Comparison of ENCODE assay signal across 8 mouse cellular contexts in genomic region chr11:77984836-77985231, GRCm38 (mm10). TPM values are rescaled to one million over a fixed set of nuclear protein-coding genes. Genes with fewer than 3 reads are reported as not detected.
DNase-seq lines count a peak whose midpoint lies in the region; ATAC-seq and TF ChIP-seq lines count a peak whose summit lies in the region.
"Had no signal": no experiment of that assay in that cellular context is flagged by ENCODE, and none has a peak within 500 bp of the region (broad histone marks: within the 10 kb centered on the region; RNA-seq: fewer than 3 reads in every experiment).

No protein-coding gene starts in this region.

- H3K36me3 ChIP-seq in ES-E14 (ENCODE audit: control insufficient read depth, insufficient read depth, low read length, poor library complexity, severe bottlenecking): peaks cover 11% of the 10 kb centered on the region
- peaks cover 25% of the 10 kb centered on the region for H3K36me3 ChIP-seq in embryonic facial prominence, embryonic 12.5 days
- peaks cover 10% of the 10 kb centered on the region for H3K36me3 ChIP-seq in stomach, embryonic 16.5 days (ENCODE audit: control insufficient read depth, insufficient read depth, low read length)

- WGBS in embryonic facial prominence, embryonic 12.5 days: under 1% methylated on average over 13 of the region's 13 CpGs
- whole genome bisulfite sequencing in stomach, embryonic 16.5 days: under 1% methylated on average over 13 of the region's 13 CpGs

- peak overlapping the region; percentile 96; the same call in 1 of the 2 replicates for H3K27ac ChIP-seq in ES-E14 (ENCODE audit: insufficient read depth, low read depth, low read length, poor library complexity, severe bottlenecking)
- H3K27ac ChIP-seq in embryonic facial prominence, embryonic 12.5 days: peak overlapping the region; percentile 97
- peak overlapping the region; percentile 96 for H3K27ac ChIP-seq in stomach, embryonic 16.5 days (ENCODE audit: low read length)

- H3K27me3 ChIP-seq in embryonic facial prominence, embryonic 12.5 days: no peaks in the 10 kb centered on the region
- H3K27me3 ChIP-seq in stomach, embryonic 16.5 days (ENCODE audit: control insufficient read depth, insufficient read depth, low read length): no peaks in the 10 kb centered on the region

- no peaks in the 10 kb centered on the region for H3K9me3 ChIP-seq in ES-E14 (ENCODE audit: control insufficient read depth, insufficient read depth, low read depth, low read length)
- no peaks in the 10 kb centered on the region for H3K9me3 ChIP-seq in embryonic facial prominence, embryonic 12.5 days
- no peaks in the 10 kb centered on the region for H3K9me3 ChIP-seq in stomach, embryonic 16.5 days (replicated peaks; ENCODE audit: control insufficient read depth, low read length)

- H3K9ac ChIP-seq in ES-E14 (ENCODE audit: insufficient read depth, low read depth, low read length, poor library complexity, severe bottlenecking): peak overlapping the region; percentile 90; the same call in 1 of the 2 replicates
- H3K9ac ChIP-seq in embryonic facial prominence, embryonic 12.5 days: peak overlapping the region; percentile 99
- peak overlapping the region; percentile 100 for H3K9ac ChIP-seq in stomach, embryonic 16.5 days (ENCODE audit: low read length)

- no peak for ATAC-seq in embryonic facial prominence, embryonic 12.5 days (ENCODE audit: insufficient number of reproducible peaks, insufficient read depth, low FRiP score, low TSS enrichment)
- ATAC-seq in stomach, embryonic 16.5 days (ENCODE audit: insufficient read depth, low FRiP score): no peak

- H3K4me3 ChIP-seq in ES-E14 (ENCODE audit: insufficient read depth in 1 of 2, low read depth in 1 of 2, low read length in 2 of 2, poor library complexity in 1 of 2, severe bottlenecking in 1 of 2): peak overlapping the region; percentile 70 to 88
- peak overlapping the region; percentile 100 for H3K4me3 ChIP-seq in embryonic facial prominence, embryonic 12.5 days
- H3K4me3 ChIP-seq in stomach, embryonic 16.5 days (replicated peaks; ENCODE audit: low read length): peak overlapping the region; percentile 100

- intact Hi-C loops in heart, postnatal 10 days (cut with DNase I): loop anchor here (5.0 kb wide), 1 partner anchor 192 kb away; the partner anchor contains the start of genes Nek8 and Tlcd1

- H3K4me2 ChIP-seq in embryonic facial prominence, embryonic 12.5 days (replicated peaks): peak overlapping the region; percentile 70
- H3K4me2 ChIP-seq in stomach, embryonic 16.5 days (ENCODE audit: low read depth, low read length): peak overlapping the region; percentile 91

- DNase-seq in ES-E14 (ENCODE audit: low read depth, low spot score): peak; percentile 56
- peak; percentile 71 for DNase-seq in adipocyte (ENCODE audit: low spot score)
- peak; percentile 68 for DNase-seq in heart, postnatal 10 days
- peak; percentile 66 to 75 for DNase-seq in kidney, postnatal 4 days
- DNase-seq in lung, postnatal 36 days: peak; percentile 47

- in situ Hi-C loops in ES-E14 (cut with MboI; ENCODE audit: low sequenced_read_pairs in 2 of 2, unreplicated experiment in 2 of 2): no loop called here

- peaks cover 2 to 5% of the 10 kb centered on the region in 2 experiments; a peak in 3 of 4 replicates for H3K4me1 ChIP-seq in ES-E14 (ENCODE audit: control insufficient read depth in 2 of 2, insufficient read depth in 2 of 2, low read length in 2 of 2, poor library complexity in 1 of 2)
- 0 out of 2 replicates have a peak, but pooled peaks cover 8% of the 10 kb centered on the region for H3K4me1 ChIP-seq in embryonic facial prominence, embryonic 12.5 days
- peaks cover 15% of the 10 kb centered on the region for H3K4me1 ChIP-seq in stomach, embryonic 16.5 days (ENCODE audit: control insufficient read depth, insufficient read depth, low read length)

TF ChIP-seq in ES-E14, 5 proteins besides CTCF, POLR2A, EP300 and RAD21:
- no peak for TF ChIP-seq ZC3H11A (IDR thresholded peaks at IDR 0.05; ENCODE audit: borderline replicate concordance, low read depth, low read length)
- TF ChIP-seq HCFC1 (IDR thresholded peaks at IDR 0.05; ENCODE audit: borderline replicate concordance, insufficient read depth, low read length): no peak
- TF ChIP-seq CHD2 (IDR thresholded peaks at IDR 0.05; ENCODE audit: low read depth, low read length): no peak
- TF ChIP-seq ZNF384 (IDR thresholded peaks at IDR 0.05; ENCODE audit: low read depth, low read length): no peak
- TF ChIP-seq MAFK (IDR thresholded peaks at IDR 0.05; ENCODE audit: insufficient read depth, low read depth, low read length): no peak

RNA-seq across cellular contexts. Expression of gene Phf12, which starts 2.3 kb away (rescaled TPM):
- total RNA-seq in ES-E14 (2012; rRNA removed): 38.4 and 42.0 TPM in 2 replicates
- 27.5 and 27.7 TPM in 2 replicates for polyA plus RNA-seq in embryonic facial prominence, embryonic 12.5 days (2016; fragmentation: Nextera tagmentation; extraction: Ambion mirVana)
- 10 to 100 TPM; 39.5 to 41.7 TPM for total RNA-seq in heart, postnatal 10 days (2021)
- 10.9 and 11.5 TPM in 2 replicates for polyA plus RNA-seq in stomach, embryonic 16.5 days (2015; fragmentation: Nextera tagmentation; extraction: Ambion mirVana)

RNA-seq across cellular contexts. Expression of gene Dhrs13, which starts 47.2 kb away (rescaled TPM):
- total RNA-seq in ES-E14 (2012; rRNA removed): 20.2 and 28.5 TPM in 2 replicates
- polyA plus RNA-seq in embryonic facial prominence, embryonic 12.5 days (2016; fragmentation: Nextera tagmentation; extraction: Ambion mirVana): 20.3 and 21.9 TPM in 2 replicates
- 1 to 10 TPM; 4.9 to 7.4 TPM for total RNA-seq in heart, postnatal 10 days (2021)
- polyA plus RNA-seq in stomach, embryonic 16.5 days (2015; fragmentation: Nextera tagmentation; extraction: Ambion mirVana): 12.1 and 13.8 TPM in 2 replicates

RNA-seq across cellular contexts. Expression of gene Flot2, which starts 52.9 kb away (rescaled TPM):
- total RNA-seq in ES-E14 (2012; rRNA removed): 26.7 and 31.9 TPM in 2 replicates
- polyA plus RNA-seq in embryonic facial prominence, embryonic 12.5 days (2016; fragmentation: Nextera tagmentation; extraction: Ambion mirVana): 51.8 and 54.1 TPM in 2 replicates
- 10 to 100 TPM; 85.1 to 90.8 TPM for total RNA-seq in heart, postnatal 10 days (2021)
- 59.0 and 61.1 TPM in 2 replicates for polyA plus RNA-seq in stomach, embryonic 16.5 days (2015; fragmentation: Nextera tagmentation; extraction: Ambion mirVana)

RNA-seq across cellular contexts. Expression of gene Sez6, which starts 54.2 kb away (rescaled TPM):
- total RNA-seq in ES-E14 (2012; rRNA removed): 0.45 and 0.63 TPM in 2 replicates
- 2.0 and 2.4 TPM in 2 replicates for polyA plus RNA-seq in embryonic facial prominence, embryonic 12.5 days (2016; fragmentation: Nextera tagmentation; extraction: Ambion mirVana)
- total RNA-seq in heart, postnatal 10 days (2021): under 1 TPM; 0.22 to 0.64 TPM
- 2.0 and 2.3 TPM in 2 replicates for polyA plus RNA-seq in stomach, embryonic 16.5 days (2015; fragmentation: Nextera tagmentation; extraction: Ambion mirVana)
- total RNA-seq: hematopoietic stem cell, adult 5-6 weeks had no signal
